Mouse (Mus musculus): Measurements from ENCODE around the gene Thap2. TPM values are rescaled to one million over a fixed set of nuclear protein-coding genes. Genes with fewer than 3 reads are reported as not detected.

The Thap2 gene
- 15.4 and 16.5 TPM in 2 replicates for polyA plus RNA-seq (2012; rRNA removed)

DNA sequence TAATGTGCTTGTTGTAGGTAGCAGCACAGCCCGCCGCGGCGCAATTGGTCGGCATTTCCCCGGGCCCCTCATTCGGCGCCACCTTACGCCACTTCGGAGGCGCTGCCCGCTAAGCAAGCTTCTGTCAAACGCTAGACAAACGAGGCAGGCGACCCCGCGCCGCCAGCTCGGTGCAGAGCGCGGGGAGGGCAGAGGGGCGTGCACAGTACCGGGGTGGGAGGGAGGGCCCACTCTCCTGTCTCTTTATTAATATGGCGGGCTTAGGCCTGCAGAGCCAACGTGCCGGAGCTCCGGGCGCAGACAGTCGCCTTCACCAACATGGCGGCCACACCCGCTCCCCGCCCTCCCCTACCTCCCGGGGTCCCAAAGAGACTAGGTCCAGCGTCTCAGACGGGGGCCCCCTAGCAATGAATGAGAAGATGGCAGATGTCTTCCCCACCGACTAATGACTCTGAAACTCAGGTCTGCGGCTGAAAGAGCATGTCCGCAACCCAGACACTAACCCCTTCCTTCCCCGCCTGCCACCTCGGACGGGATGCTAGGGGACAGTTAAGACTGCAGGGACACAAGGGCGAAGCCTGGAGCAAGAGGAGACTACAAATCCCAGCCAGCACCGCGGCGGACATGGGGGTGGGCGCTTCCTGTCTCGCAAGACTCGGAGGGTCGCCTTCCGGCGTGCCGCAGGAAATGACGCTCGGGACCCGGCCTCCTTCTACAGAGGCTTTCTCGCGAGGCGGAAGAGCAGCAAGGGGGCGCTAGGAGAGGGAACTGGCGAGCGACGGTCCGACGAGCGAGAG, at the start of gene Thap2, which contains the start of gene Zfc3h1:
Gene Thap2, minus strand, starts transcription at position 223 of the 797 bp plus-strand sequence.
Gene Zfc3h1, plus strand, starts transcription at position 739 of the 797 bp plus-strand sequence.

GRCm38 (mm10) chr10:115361840-115362622, 22.2 kb downstream of the Thap2 start, which contains the start of gene Tmem19:
Gene Tmem19 (minus strand): TSS chr10:115362501.

Other genes with a start within 250 kb of the Thap2 start
- 3.1 and 3.4 TPM in 2 replicates for gene Tph2, start 199.4 kb downstream of the Thap2 start, polyA plus RNA-seq (2012; rRNA removed)
- 20.0 and 21.9 TPM in 2 replicates for gene Tbc1d15, start 133.0 kb downstream of the Thap2 start, polyA plus RNA-seq (2012; rRNA removed)
- 31.0 and 31.4 TPM in 2 replicates for gene Rab21, start 68.8 kb downstream of the Thap2 start, polyA plus RNA-seq (2012; rRNA removed)
- gene Tmem19, start 21.9 kb downstream of the Thap2 start, polyA plus RNA-seq (2012; rRNA removed), result 30.8 and 33.6 TPM in 2 replicates
- 110 and 116 TPM in 2 replicates for gene Zfc3h1, start 516 bp upstream of the Thap2 start, polyA plus RNA-seq (2012; rRNA removed)
- gene A930009A15Rik, start 185.5 kb upstream of the Thap2 start, polyA plus RNA-seq (2012; rRNA removed), result 0.31 and 0.43 TPM in 2 replicates
- 1.6 and 1.8 TPM in 2 replicates for gene Lgr5, start 203.3 kb upstream of the Thap2 start, polyA plus RNA-seq (2012; rRNA removed)

Measured in central nervous system, embryonic 18 days (tissue).